Mouse (Mus musculus) heart, adult 9 months (tissue): ENCODE measurements around the gene Islr2.
"Not testable (repeated sequence)": the region's sequence is repeated elsewhere in the genome, so short reads cannot be mapped to it uniquely, and the experiment has no call there.

ENCODE experiments used
- DNase-seq, 2 experiments: peaks; one replicate each; pipeline ENCODE4 v3.0.0; 2022; ENCODE audit warnings: low spot score in 2 of 2

Gene Islr2

GRCm38 (mm10) chr9:58203516-58204447, at the start of gene Islr2, which contains the start of gene Islr:
Islr2 (minus strand) TSS chr9:58204319.
Islr (minus strand) TSS chr9:58204306.
- peak; percentile 67 to 69 for DNase-seq

- not testable (repeated sequence) for DNase-seq
Observed at GRCm38 (mm10) chr9:58253805-58254122, 49.6 kb upstream of the Islr2 start.

GRCm38 (mm10) chr9:58253033-58253804, 49.1 kb upstream of the Islr2 start, which contains the start of gene Stoml1:
Stoml1 (plus strand) TSS chr9:58253164.
- DNase-seq: peak; percentile 96 to 97

GRCm38 (mm10) chr9:58250730-58251129, 46.6 kb upstream of the Islr2 start:
- DNase-seq: not testable (repeated sequence)

GRCm38 (mm10) chr9:58250322-58250721, 46.2 kb upstream of the Islr2 start:
- no peak for DNase-seq

GRCm38 (mm10) chr9:58249592-58250192, 45.6 kb upstream of the Islr2 start, which contains the start of gene Pml:
Pml (minus strand) TSS chr9:58249786.
- DNase-seq: peak; percentile 81

- DNase-seq: no peak
Observed at GRCm38 (mm10) chr9:58248746-58249413, 44.8 kb upstream of the Islr2 start.

- DNase-seq: peak; percentile 76 to 80
Observed at GRCm38 (mm10) chr9:58247064-58247759, 43.1 kb upstream of the Islr2 start.

GRCm38 (mm10) chr9:58246083-58246591, 42.0 kb upstream of the Islr2 start:
- no peak for DNase-seq

- no peak for DNase-seq
Observed at GRCm38 (mm10) chr9:58243696-58244095, 39.6 kb upstream of the Islr2 start.

GRCm38 (mm10) chr9:58242696-58243095, 38.6 kb upstream of the Islr2 start:
- no peak for DNase-seq

GRCm38 (mm10) chr9:58241780-58242485, 37.8 kb upstream of the Islr2 start:
- DNase-seq: no peak

- DNase-seq: no peak
Observed at GRCm38 (mm10) chr9:58234502-58235015, 30.4 kb upstream of the Islr2 start.

- peak in 1 of 2 experiments; percentile 59 for DNase-seq
Observed at GRCm38 (mm10) chr9:58232374-58232773, 28.3 kb upstream of the Islr2 start.

- no peak for DNase-seq
Observed at GRCm38 (mm10) chr9:58231746-58232145, 27.6 kb upstream of the Islr2 start.

- DNase-seq: no peak
Observed at GRCm38 (mm10) chr9:58228777-58229466, 24.8 kb upstream of the Islr2 start.

- peak; percentile 42 to 53 for DNase-seq
Observed at GRCm38 (mm10) chr9:58225915-58226913, 22.1 kb upstream of the Islr2 start.

GRCm38 (mm10) chr9:58224356-58224755, 20.2 kb upstream of the Islr2 start:
- DNase-seq: no peak
